Mouse (Mus musculus) cerebellum, adult 2 months (tissue): ENCODE data around the gene Strip2. TPM values are rescaled to one million over a fixed set of nuclear protein-coding genes. Genes with fewer than 3 reads are reported as not detected.
A peak's percentile ranks its signal among the peaks of the same experiment; 100 is the strongest.

Experiments
- DNase-seq, 2 experiments: peaks; one replicate each; pipeline ENCODE4 v3.0.0; 2021
- H3K27ac ChIP-seq: fragments of 200-500 bp; 2 replicates; pipeline ENCODE4 v1.5.1; 2012; ENCODE audit warnings: low read length, control low read depth, inconsistent platforms; ENCODE audit not compliant: insufficient read depth
- H3K27me3 ChIP-seq: fragments of 200-500 bp; 2 replicates; pipeline ENCODE4 v1.6.1; 2012; ENCODE audit warnings: inconsistent platforms, mild to moderate bottlenecking, low read length, moderate library complexity; ENCODE audit not compliant: control insufficient read depth, insufficient read depth
- H3K4me1 ChIP-seq: fragments of 200-500 bp; 2 replicates; pipeline ENCODE4 v1.6.1; 2011; ENCODE audit warnings: low read length; ENCODE audit not compliant: control insufficient read depth, insufficient read depth
- H3K4me3 ChIP-seq: fragments of 200-500 bp; replicated peaks from 2 replicates; pipeline ENCODE3; 2011; ENCODE audit warnings: mild to moderate bottlenecking, low read depth, low read length, control low read depth; ENCODE audit not compliant: insufficient read depth
- CTCF ChIP-seq: fragments of 200-500 bp; IDR thresholded peaks from 2 replicates; pipeline ENCODE4 v1.5.1; 2011; ENCODE audit warnings: low read depth, mild to moderate bottlenecking, control low read depth, low read length, moderate library complexity, borderline replicate concordance; ENCODE audit not compliant: insufficient read depth
- POLR2A ChIP-seq: fragments of 200-500 bp; IDR thresholded peaks from 2 replicates; pipeline ENCODE4 v1.6.1; 2011; ENCODE audit warnings: low read length, control low read depth, borderline replicate concordance; ENCODE audit not compliant: insufficient read depth
- WGBS: fragments of 180-500 bp; shearing (Covaris S2); methylation state at CpG from one replicate; pipeline ENCODE4 v1.1.7; 2018; 5-methylcytosine and 5-hydroxymethylcytosine counted together
- polyA plus RNA-seq: library from polyadenylated mRNA; depleted of rRNA; stranded (reverse); fragments of >200 nt; gene quantifications from 2 replicates; pipeline ENCODE4 v1.2.3, GENCODE M21; 2012

The Strip2 gene
- polyA plus RNA-seq, 1 experiment = 46.0 TPM

DNA sequence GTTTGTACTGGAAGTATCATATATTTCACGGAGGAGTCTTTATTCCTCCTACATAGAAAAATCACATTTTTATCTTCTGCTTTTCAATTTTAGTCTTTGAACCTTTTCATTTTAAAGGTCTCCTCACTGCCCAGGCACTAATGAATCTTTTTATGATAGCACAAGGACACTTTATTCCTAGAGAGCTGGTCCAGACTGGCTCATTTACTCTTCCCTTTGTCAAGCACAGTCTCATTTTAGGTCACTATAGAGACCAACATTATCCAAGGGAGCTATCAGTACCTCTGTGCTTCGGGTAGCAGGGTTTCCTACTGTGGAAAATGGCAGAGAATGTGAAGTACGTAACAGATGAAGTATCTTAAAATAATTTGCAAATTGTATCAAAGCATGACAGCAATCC lies 41.9 kb downstream of the Strip2 start:
- Histone ChIP-seq H3K27me3 (no peaks in the 10 kb centered on the region), H3K27ac (no peak overlapping the region), H3K4me1 (no peaks in the 10 kb centered on the region), H3K4me3 (no peak overlapping the region)
- 68% methylated on average over 3 of the region's 3 CpGs for WGBS
- no peak for DNase-seq
- no peak for TF ChIP-seq CTCF
- TF ChIP-seq POLR2A = no peak

DNA sequence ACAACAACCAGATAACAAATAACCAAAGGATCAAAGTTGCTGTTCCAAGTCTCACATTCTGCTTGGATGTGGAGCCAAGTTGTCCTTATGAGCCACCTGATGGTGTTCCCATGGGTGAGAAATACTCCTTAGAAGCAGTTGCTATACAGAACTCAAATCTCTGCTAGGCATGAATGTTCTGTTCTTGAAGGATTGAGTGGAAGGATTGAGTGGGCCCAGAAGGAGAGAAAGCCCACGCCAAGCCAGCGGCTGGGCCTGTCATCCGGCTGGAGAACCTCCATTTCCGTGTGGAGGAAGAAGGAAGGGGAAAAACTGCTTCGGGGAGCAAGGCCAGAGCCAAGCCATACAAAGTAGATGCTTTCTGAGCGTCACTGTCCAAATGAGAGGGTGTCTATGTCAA lies 44.3 kb downstream of the Strip2 start:
- TF ChIP-seq CTCF = no peak
- no peak for TF ChIP-seq POLR2A
- Histone ChIP-seq H3K4me1 (no peaks in the 10 kb centered on the region), H3K4me3 (no peak overlapping the region), H3K27ac (no peak overlapping the region; the same call in 1 of the 2 replicates), H3K27me3 (no peaks in the 10 kb centered on the region)
- 87% methylated on average over 6 of the region's 6 CpGs for WGBS
- no peak for DNase-seq

GRCm38 (mm10) chr6:29967917-29968316 lies 51.1 kb downstream of the Strip2 start:
- no peak overlapping the region for H3K27ac ChIP-seq
- 27% methylated on average over 7 of the region's 7 CpGs for WGBS
- DNase-seq = no peak

GRCm38 (mm10) chr6:29973341-29973740 lies 56.5 kb downstream of the Strip2 start:
- no peak for DNase-seq
- Histone ChIP-seq H3K27me3 (no peaks in the 10 kb centered on the region), H3K27ac (no peak overlapping the region), H3K4me3 (no peak overlapping the region), H3K4me1 (no peaks in the 10 kb centered on the region)
- WGBS = 65% methylated on average over 5 of the region's 5 CpGs
- TF ChIP-seq POLR2A = no peak
- TF ChIP-seq CTCF = no peak

More at GRCm38 (mm10) chr6:29967917-29968316, 51.1 kb downstream of the Strip2 start:
- Histone ChIP-seq H3K4me3 (no peak overlapping the region), H3K27me3 (no peaks in the 10 kb centered on the region), H3K4me1 (no peaks in the 10 kb centered on the region)
- TF ChIP-seq POLR2A (no peak), CTCF (no peak)

DNA sequence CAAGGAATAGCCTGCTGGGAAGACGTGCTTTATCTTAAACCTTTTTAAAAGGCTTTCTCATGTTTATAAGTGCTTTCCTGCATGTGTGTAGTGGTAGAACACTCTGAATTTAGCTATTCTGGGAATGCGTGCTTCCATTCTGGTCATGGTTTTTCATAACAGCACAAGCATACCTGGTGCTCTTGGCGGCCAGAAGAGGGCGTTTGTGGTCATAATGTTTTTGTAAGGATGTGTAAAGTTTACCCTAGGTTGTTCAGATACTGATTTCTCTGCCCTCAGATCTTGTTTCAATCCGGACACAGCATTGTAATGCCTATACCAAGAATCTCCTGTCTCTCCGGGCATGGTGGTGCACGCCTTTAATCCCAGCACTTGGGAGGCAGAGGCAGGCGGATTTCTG lies 58.0 kb downstream of the Strip2 start:
- 70% methylated on average over 8 of the region's 8 CpGs for WGBS
- peak; percentile 19; the same call in 1 of the 2 replicates for TF ChIP-seq CTCF
- TF ChIP-seq POLR2A = no peak
- Histone ChIP-seq H3K4me3 (no peak overlapping the region), H3K27ac (no peak overlapping the region), H3K4me1 (no peaks in the 10 kb centered on the region), H3K27me3 (no peaks in the 10 kb centered on the region)
- no peak for DNase-seq

- WGBS = 78% methylated on average over 6 of the region's 6 CpGs
- no peaks in the 10 kb centered on the region for H3K27me3 ChIP-seq
- TF ChIP-seq CTCF = no peak
- TF ChIP-seq POLR2A = no peak
- no peak for DNase-seq
- no peak overlapping the region for H3K27ac ChIP-seq
- no peak overlapping the region for H3K4me3 ChIP-seq
- no peaks in the 10 kb centered on the region for H3K4me1 ChIP-seq
Measured at GRCm38 (mm10) chr6:29980461-29980860, 63.6 kb downstream of the Strip2 start.

DNA sequence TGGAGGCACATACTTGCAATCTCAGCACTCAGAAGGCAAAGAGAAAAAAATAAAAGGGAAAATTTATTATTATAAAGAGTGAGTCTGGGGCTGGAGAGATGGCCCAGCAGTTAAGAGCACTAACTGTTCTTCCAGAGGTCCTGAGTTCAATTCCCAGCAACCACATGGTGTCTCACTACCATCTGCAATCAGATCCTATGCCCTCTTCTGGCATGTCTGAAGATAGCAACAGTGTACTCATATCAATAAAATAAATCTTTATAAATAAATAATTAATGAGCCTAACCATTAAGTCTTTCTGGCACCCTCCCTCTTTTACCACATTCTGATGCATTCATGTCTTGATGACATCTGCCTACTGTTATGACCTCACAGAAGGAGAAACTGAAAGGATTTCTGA lies 65.0 kb downstream of the Strip2 start:
- no peak for TF ChIP-seq CTCF
- no peak for TF ChIP-seq POLR2A
- Histone ChIP-seq H3K27ac (no peak overlapping the region), H3K4me3 (no peak overlapping the region), H3K4me1 (no peaks in the 10 kb centered on the region), H3K27me3 (no peaks in the 10 kb centered on the region)
- no peak for DNase-seq

DNA sequence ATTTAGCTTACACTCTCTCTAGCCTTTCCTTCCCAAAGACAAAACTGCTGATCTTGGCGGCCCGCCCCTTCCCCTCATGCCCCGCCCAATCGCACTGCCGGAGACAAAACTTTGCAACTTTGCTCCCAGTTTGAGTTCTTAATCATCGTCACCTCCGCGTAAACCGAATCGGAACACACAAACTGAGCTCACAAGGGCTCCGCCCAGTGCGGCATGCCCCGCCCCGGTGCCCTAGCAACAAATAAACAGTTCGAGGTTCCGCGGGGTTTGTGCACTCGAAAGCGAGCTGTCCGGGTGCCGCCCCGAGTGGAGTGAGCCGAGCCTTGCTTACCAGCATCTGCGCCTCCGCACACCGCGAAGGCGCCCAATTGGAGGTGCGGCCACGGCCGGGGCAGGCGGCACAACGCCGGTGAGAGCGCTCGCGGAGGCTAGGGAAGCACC lies 68.3 kb downstream of the Strip2 start:
- DNase-seq = peak; percentile 33 to 42
- WGBS = under 1% methylated on average over 37 of the region's 37 CpGs
- no peaks in the 10 kb centered on the region for H3K4me1 ChIP-seq
- no peak overlapping the region for H3K27ac ChIP-seq
- H3K27me3 ChIP-seq = no peaks in the 10 kb centered on the region
- TF ChIP-seq CTCF (no peak), POLR2A (no peak)
- peak overlapping the region; percentile 53 for H3K4me3 ChIP-seq

GRCm38 (mm10) chr6:29985504-29985903 lies 68.7 kb downstream of the Strip2 start:
- no peak for TF ChIP-seq CTCF
- TF ChIP-seq POLR2A = no peak
- DNase-seq = no peak
- Histone ChIP-seq H3K4me3 (peak overlapping the region; percentile 53), H3K4me1 (no peaks in the 10 kb centered on the region), H3K27me3 (no peaks in the 10 kb centered on the region), H3K27ac (no peak overlapping the region)
- 3% methylated on average over 14 of the region's 14 CpGs for WGBS
